Mouse (Mus musculus) myocyte (in vitro differentiated cells): ENCODE results near the gene Shf. TPM values are rescaled to one million over a fixed set of nuclear protein-coding genes. Genes with fewer than 3 reads are reported as not detected.

Experiments
- H3K27me3 ChIP-seq: one replicate; pipeline ENCODE4 v1.6.1; 2011; ENCODE audit not compliant: control insufficient read depth, insufficient read depth, insufficient read length
- H3K36me3 ChIP-seq: one replicate; pipeline ENCODE4 v1.6.1; 2011; ENCODE audit not compliant: control insufficient read depth, insufficient read depth
- H3K4me2 ChIP-seq: one replicate; pipeline ENCODE4 v1.6.1; 2011; ENCODE audit warnings: low read depth, control low read depth
- H3K4me3 ChIP-seq: one replicate; pipeline ENCODE4 v1.5.1; 2011; ENCODE audit warnings: mild to moderate bottlenecking, control low read depth, moderate library complexity
- H3K79me2 ChIP-seq: one replicate; pipeline ENCODE4 v1.6.1; 2011; ENCODE audit not compliant: control insufficient read depth, insufficient read depth
- H3ac ChIP-seq: one replicate; pipeline ENCODE4 v1.6.1; 2011; ENCODE audit not compliant: control insufficient read depth, insufficient read length
- CEBPB ChIP-seq: IDR thresholded peaks from 2 replicates; pipeline ENCODE4 v1.6.1; 2011; ENCODE audit warnings: mild to moderate bottlenecking, moderate library complexity; ENCODE audit not compliant: poor library complexity, insufficient read depth, severe bottlenecking
- E2F4 ChIP-seq: IDR thresholded peaks from one replicate; pipeline ENCODE4 v1.6.1; 2011; ENCODE audit warnings: mild to moderate bottlenecking, control low read depth, moderate library complexity; ENCODE audit not compliant: insufficient read depth
- MAX ChIP-seq: IDR thresholded peaks from one replicate; pipeline ENCODE4 v1.6.1; 2011; ENCODE audit warnings: low read depth, mild to moderate bottlenecking, control low read depth
- MYOD1 ChIP-seq, 3 experiments: IDR thresholded peaks; one replicate each; pipeline ENCODE4 v1.6.1; 2011; ENCODE audit warnings: control low read depth in 2 of 3, low read depth in 2 of 3, mild to moderate bottlenecking in 2 of 3, moderate library complexity in 1 of 3; ENCODE audit not compliant: insufficient read length in 2 of 3, control insufficient read depth in 1 of 3
- MYOG ChIP-seq, 3 experiments: IDR thresholded peaks; one replicate each; pipeline ENCODE4 v1.6.1; 2011; ENCODE audit warnings: control low read depth in 2 of 3, low read depth in 2 of 3, mild to moderate bottlenecking in 2 of 3; ENCODE audit not compliant: insufficient read length in 2 of 3, control insufficient read depth in 1 of 3, insufficient read depth in 1 of 3
- POLR2A ChIP-seq: IDR thresholded peaks from one replicate; pipeline ENCODE4 v1.6.1; 2011; ENCODE audit warnings: low read depth, mild to moderate bottlenecking, control low read depth, moderate library complexity; ENCODE audit not compliant: insufficient read length
- POLR2AphosphoS2 ChIP-seq: IDR thresholded peaks from one replicate; pipeline ENCODE4 v1.6.1; 2011; ENCODE audit warnings: low read depth, control low read depth; ENCODE audit not compliant: insufficient read length
- REST ChIP-seq: IDR thresholded peaks from one replicate; pipeline ENCODE4 v1.6.1; 2011; ENCODE audit warnings: mild to moderate bottlenecking, control low read depth, moderate library complexity; ENCODE audit not compliant: insufficient read depth, insufficient read length
- SRF ChIP-seq: IDR thresholded peaks from one replicate; pipeline ENCODE4 v1.6.1; 2011; ENCODE audit warnings: low read depth; ENCODE audit not compliant: control insufficient read depth, insufficient read length
- TCF12 ChIP-seq: IDR thresholded peaks from one replicate; pipeline ENCODE4 v1.6.1; 2011; ENCODE audit warnings: mild to moderate bottlenecking, control low read depth; ENCODE audit not compliant: poor library complexity, insufficient read depth, severe bottlenecking
- TCF3 ChIP-seq: IDR thresholded peaks from one replicate; pipeline ENCODE4 v1.6.1; 2011; ENCODE audit warnings: low read depth, control low read depth; ENCODE audit not compliant: insufficient read length
- USF1 ChIP-seq: IDR thresholded peaks from one replicate; pipeline ENCODE4 v1.6.1; 2011; ENCODE audit warnings: low read depth, mild to moderate bottlenecking, control low read depth, moderate library complexity
- polyA plus RNA-seq: library from polyadenylated mRNA; unstranded; fragments of >200 nt; fragmentation: generic; extraction: Trizol; gene quantifications from one replicate; pipeline ENCODE4 v1.2.1, GENCODE M21; 2012; ENCODE audit warnings: missing spikeins

Shf gene
- polyA plus RNA-seq, 1 experiment, result 48.5 TPM

DNA sequence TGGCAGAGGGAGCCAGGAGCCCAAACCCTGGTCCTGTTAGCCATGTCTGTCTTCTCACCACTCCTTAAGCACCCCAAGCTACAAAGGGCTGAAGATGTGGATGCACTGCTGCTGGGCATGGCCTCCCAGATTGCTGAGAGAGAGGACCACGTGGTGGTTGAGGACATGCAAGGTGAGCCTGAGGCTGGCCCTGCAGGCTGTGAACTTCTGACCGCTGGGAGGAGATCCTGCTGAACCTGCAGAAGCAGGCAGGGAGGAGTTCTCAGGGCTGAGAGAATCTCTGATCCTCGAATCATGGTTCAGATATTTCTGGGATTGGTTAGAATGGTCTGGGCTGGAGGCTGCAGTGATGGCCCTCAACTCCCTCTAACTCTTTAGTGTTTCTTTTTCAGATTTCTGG is 45.0 kb downstream of the Shf start:
- TF ChIP-seq CEBPB (no peak), REST (no peak), SRF (no peak), TCF3 (no peak), MYOG (IDR thresholded peaks at IDR 0.05; ENCODE audit: control insufficient read depth in 1 of 3, insufficient read depth in 1 of 3, insufficient read length in 2 of 3, low read depth in 2 of 3) (no peak), E2F4 (no peak), POLR2A (no peak), MAX (no peak), TCF12 (no peak), USF1 (no peak), MYOD1 (IDR thresholded peaks at IDR 0.05; ENCODE audit: control insufficient read depth in 1 of 3, insufficient read length in 2 of 3, low read depth in 2 of 3) (no peak), POLR2AphosphoS2 (no peak)
- H3ac ChIP-seq, result no peak overlapping the region
- no peak overlapping the region for H3K4me2 ChIP-seq
- no peaks in the 10 kb centered on the region for H3K79me2 ChIP-seq
- no peaks in the 10 kb centered on the region for H3K36me3 ChIP-seq
- no peak overlapping the region for H3K4me3 ChIP-seq
- no peaks in the 10 kb centered on the region for H3K27me3 ChIP-seq

DNA sequence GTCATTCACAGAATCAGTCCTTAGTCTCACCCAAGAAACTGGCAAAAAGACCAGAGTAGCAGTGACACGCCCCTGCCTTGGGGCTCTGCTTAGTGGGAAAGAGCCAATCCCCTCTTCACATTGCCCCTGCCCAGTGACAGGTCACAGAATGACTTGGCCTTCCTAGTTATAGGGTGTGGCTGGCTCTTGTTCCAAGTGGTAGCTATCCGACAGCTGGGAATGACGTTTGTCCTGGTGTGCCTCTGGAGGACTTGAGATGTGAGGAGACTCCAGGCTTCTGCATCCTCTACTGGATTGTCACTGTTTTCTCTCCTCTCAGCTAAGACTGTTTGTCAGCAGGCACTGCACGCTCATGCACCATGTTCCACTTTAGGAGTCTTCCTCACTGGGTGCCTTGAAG is 51.6 kb downstream of the Shf start:
- TF ChIP-seq SRF, result no peak
- TF ChIP-seq MYOG (IDR thresholded peaks at IDR 0.05; ENCODE audit: control insufficient read depth in 1 of 3, insufficient read depth in 1 of 3, insufficient read length in 2 of 3, low read depth in 2 of 3), result peak in 2 of 3 experiments; percentile 18 to 73
- no peak for TF ChIP-seq CEBPB
- no peak for TF ChIP-seq USF1
- peak in 1 of 3 experiments; percentile 68 for TF ChIP-seq MYOD1 (IDR thresholded peaks at IDR 0.05; ENCODE audit: control insufficient read depth in 1 of 3, insufficient read length in 2 of 3, low read depth in 2 of 3)
- no peaks in the 10 kb centered on the region for H3K79me2 ChIP-seq
- H3K4me2 ChIP-seq, result no peak overlapping the region
- no peak overlapping the region for H3K4me3 ChIP-seq
- H3K27me3 ChIP-seq, result no peaks in the 10 kb centered on the region
- no peak overlapping the region for H3ac ChIP-seq
- H3K36me3 ChIP-seq, result no peaks in the 10 kb centered on the region

DNA sequence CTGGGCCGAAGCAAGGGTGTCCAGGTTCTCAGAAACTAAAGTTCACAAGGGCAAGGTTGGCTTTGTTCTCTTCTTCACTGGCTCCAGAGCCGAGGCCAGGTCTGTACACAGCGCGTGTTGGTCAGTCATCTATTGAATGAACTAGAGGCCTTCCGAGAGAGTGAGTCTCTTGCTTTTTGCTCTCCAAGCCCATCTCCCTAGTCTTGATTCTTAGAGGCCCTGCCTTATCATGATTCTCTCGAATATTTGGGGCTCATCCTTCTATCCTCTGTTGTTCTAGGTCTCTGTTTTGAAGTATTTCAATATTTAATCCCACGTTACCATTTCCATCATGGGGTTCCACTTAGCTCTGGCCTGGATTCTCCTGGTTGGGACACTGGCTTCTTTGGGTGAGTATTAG is 53.6 kb downstream of the Shf start, which contains the start of gene Duox1:
Gene Duox1 (plus strand): TSS at position 301 of the 400 bp plus-strand sequence.
- no peak within 1 kb of the TSS for H3K4me3 ChIP-seq
- no peaks in the 10 kb centered on the region for H3K79me2 ChIP-seq
- no peak within 1 kb of the TSS for H3ac ChIP-seq
- H3K36me3 ChIP-seq, result no peaks in the 10 kb centered on the region
- no peak within 1 kb of the TSS for H3K4me2 ChIP-seq
- TF ChIP-seq MYOD1 (IDR thresholded peaks at IDR 0.05; ENCODE audit: control insufficient read depth in 1 of 3, insufficient read length in 2 of 3, low read depth in 2 of 3) (no peak), TCF3 (no peak), MAX (no peak), USF1 (no peak), E2F4 (no peak), MYOG (IDR thresholded peaks at IDR 0.05; ENCODE audit: control insufficient read depth in 1 of 3, insufficient read depth in 1 of 3, insufficient read length in 2 of 3, low read depth in 2 of 3) (no peak)
- no peaks in the 10 kb centered on the region for H3K27me3 ChIP-seq

DNA sequence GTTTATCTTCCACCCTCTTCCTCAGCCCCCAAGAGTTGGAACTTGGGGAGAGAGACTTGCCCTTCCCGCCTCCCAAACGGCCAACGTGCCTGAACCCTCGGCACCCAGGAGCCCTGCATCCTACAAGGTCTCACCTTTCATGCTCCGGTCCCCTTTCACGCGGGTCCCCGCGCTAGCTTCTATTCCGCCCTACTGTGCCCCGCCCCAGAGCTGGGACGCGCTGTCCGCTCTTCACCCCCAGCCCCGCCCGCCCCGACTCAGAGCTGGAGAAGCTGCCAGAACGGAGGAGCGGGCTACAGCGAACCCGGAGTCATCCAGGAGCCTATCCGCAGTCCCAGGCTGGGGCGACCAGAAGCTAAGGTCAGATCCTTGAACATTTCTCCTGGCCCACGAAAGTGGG is 55.4 kb downstream of the Shf start, which contains the start of gene Duoxa1:
Gene Duoxa1 (minus strand): TSS at position 195 of the 400 bp plus-strand sequence.
- no peak for TF ChIP-seq SRF
- no peak for TF ChIP-seq MYOG (IDR thresholded peaks at IDR 0.05; ENCODE audit: control insufficient read depth in 1 of 3, insufficient read depth in 1 of 3, insufficient read length in 2 of 3, low read depth in 2 of 3)
- TF ChIP-seq TCF3, result no peak
- TF ChIP-seq POLR2A, result no peak
- TF ChIP-seq USF1, result no peak
- no peak for TF ChIP-seq MYOD1 (IDR thresholded peaks at IDR 0.05; ENCODE audit: control insufficient read depth in 1 of 3, insufficient read length in 2 of 3, low read depth in 2 of 3)
- TF ChIP-seq TCF12, result no peak
- no peak for TF ChIP-seq MAX
- no peak for TF ChIP-seq CEBPB
- no peak for TF ChIP-seq REST
- TF ChIP-seq POLR2AphosphoS2, result no peak
- TF ChIP-seq E2F4, result no peak
- H3ac ChIP-seq, result no peak within 1 kb of the TSS
- no peaks in the 10 kb centered on the region for H3K36me3 ChIP-seq
- H3K27me3 ChIP-seq, result no peaks in the 10 kb centered on the region
- H3K79me2 ChIP-seq, result no peaks in the 10 kb centered on the region
- no peak within 1 kb of the TSS for H3K4me3 ChIP-seq
- no peak within 1 kb of the TSS for H3K4me2 ChIP-seq

DNA sequence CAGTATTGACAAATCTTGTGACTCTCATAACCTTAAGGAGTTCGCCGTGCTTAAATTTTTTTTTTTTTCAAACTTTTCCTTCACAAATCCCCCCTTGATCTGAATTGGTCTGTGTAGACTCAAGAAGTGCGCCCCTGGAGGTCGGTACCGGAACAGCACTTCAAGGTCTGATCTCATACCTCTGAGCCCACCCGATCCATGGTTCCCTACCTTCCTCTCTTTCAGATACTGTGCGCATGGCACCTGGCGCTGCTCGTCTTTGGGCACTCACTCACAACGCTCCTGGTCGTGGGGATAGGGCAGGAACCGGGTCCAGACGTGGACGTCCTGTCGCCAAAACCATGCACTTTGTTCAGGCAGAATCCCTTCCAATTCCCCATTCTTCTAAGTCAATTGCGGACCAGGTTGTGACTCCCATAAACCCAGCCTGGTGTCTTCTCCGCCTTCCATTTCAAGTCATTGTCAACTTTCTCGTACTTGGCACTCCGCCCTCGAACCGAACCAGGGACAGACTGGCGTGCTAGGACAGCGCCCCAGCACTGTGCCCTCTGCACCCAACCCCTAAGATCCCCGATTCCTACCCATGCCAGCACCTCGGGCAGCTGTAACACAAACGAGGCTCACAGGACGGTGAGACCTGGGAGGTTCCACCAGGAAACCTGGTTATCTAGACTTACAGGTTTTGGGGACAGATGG is 56.1 kb downstream of the Shf start:
- H3K79me2 ChIP-seq, result no peaks in the 10 kb centered on the region
- no peaks in the 10 kb centered on the region for H3K27me3 ChIP-seq
- no peak overlapping the region for H3ac ChIP-seq
- no peak for TF ChIP-seq TCF12
- TF ChIP-seq TCF3, result no peak
- TF ChIP-seq MYOG (IDR thresholded peaks at IDR 0.05; ENCODE audit: control insufficient read depth in 1 of 3, insufficient read depth in 1 of 3, insufficient read length in 2 of 3, low read depth in 2 of 3), result no peak
- no peak for TF ChIP-seq CEBPB
- TF ChIP-seq E2F4, result no peak
- no peak for TF ChIP-seq USF1
- no peak for TF ChIP-seq POLR2AphosphoS2
- no peak for TF ChIP-seq MAX
- no peaks in the 10 kb centered on the region for H3K36me3 ChIP-seq
- no peak overlapping the region for H3K4me2 ChIP-seq
- no peak overlapping the region for H3K4me3 ChIP-seq
